Mouse (Mus musculus): Measurements from ENCODE around the gene Abcd3. TPM values are rescaled to one million over a fixed set of nuclear protein-coding genes. Genes with fewer than 3 reads are reported as not detected.
"Not testable (repeated sequence)": the region's sequence is repeated elsewhere in the genome, so short reads cannot be mapped to it uniquely, and the experiment has no call there.

The Abcd3 gene
- total and polyA plus RNA-seq, 2 experiments from 2014 or later: 43.5 to 65.9 TPM

DNA sequence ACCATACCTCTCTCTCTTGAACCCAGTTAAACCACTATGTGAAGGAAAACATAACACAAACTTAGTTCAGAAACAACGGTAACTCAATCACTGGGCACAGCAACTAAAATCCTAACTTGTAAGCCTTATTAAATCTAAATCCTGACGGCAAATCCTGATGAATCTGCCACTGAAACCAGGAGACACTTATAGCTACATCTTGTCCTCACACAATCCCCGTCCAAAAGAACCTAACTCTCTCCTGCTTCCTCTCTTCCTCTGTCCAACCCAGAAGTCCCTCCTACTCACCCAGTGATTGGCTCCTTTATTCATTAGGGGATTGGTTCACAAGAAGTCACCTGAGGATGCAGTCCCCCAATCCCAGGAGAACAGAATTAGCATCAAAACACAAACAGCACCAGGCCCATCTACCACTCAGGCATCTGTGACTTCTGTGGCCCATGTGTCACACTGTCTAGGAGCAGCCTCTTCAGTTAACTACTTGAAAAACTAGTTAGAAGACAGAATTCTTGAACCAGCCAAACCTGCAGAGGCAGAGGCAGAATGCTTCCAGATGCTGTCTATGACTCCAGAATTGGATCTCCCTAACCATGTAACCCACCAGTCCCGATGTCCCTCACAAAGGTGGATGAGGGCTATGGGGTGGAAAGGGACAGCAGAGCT is 73.8 kb downstream of the Abcd3 start:
- not testable (repeated sequence) for H3K9me3 ChIP-seq (replicated peaks; ENCODE audit: control insufficient read depth, low read length); H3K27ac ChIP-seq (ENCODE audit: low read depth); H3K36me3 ChIP-seq (replicated peaks; ENCODE audit: control insufficient read depth, insufficient read depth, low read length); DNase-seq (ENCODE audit: low spot score); H3K4me2 ChIP-seq (ENCODE audit: low read depth, low read length); H3K4me3 ChIP-seq (ENCODE audit: low read depth, low read length); H3K27me3 ChIP-seq (ENCODE audit: control insufficient read depth, insufficient read depth, low read length); H3K9ac ChIP-seq (replicated peaks; ENCODE audit: low read depth, low read length); ATAC-seq (ENCODE audit: insufficient read depth, low read depth)
- peaks cover 11% of the 10 kb centered on the region for H3K4me1 ChIP-seq (ENCODE audit: control insufficient read depth, insufficient read depth)
- WGBS: 87% methylated on average over 4 of the region's 4 CpGs

DNA sequence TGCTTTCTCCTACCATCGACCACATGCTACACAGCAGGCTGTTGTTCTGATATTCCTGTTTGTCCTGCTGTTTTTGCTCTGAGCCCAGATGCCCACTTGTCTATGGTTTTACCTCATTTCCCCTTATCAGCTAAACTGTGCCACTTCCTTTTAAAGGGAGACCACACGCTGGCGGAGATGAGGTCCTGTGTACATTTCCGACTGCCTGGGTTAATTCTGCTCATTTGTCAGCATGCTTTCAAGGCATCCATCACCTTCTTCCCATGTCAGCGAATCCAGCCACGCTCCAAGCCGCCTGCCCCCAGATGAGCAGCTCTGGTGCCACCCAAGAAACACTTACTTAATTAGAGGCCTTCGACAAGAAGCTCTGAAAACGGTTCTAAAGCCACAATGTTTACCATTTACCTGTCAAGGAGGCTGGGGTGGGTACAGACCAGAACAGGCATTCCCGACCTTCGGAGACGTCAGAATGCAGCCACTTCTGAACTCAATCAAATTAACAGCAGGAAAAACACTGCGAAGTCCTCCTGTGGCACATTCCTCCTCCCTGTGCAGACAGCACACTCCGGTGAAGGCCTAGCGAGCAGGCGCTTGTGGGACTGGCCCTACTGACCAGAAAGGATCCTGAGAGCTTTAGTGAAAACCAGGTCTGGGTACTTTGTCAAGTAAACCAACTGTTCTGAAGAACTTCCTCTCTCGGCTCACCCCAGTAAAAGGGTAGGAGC is 75.5 kb downstream of the Abcd3 start:
- Histone ChIP-seq H3K9me3 (replicated peaks; ENCODE audit: control insufficient read depth, low read length) (no peaks in the 10 kb centered on the region), H3K4me1 (ENCODE audit: control insufficient read depth, insufficient read depth) (peaks cover 15% of the 10 kb centered on the region), H3K27ac (ENCODE audit: low read depth) (peak overlapping the region; percentile 30; the same call in 1 of the 2 replicates), H3K4me3 (ENCODE audit: low read depth, low read length) (no peak overlapping the region), H3K36me3 (replicated peaks; ENCODE audit: control insufficient read depth, insufficient read depth, low read length) (no peaks in the 10 kb centered on the region), H3K9ac (replicated peaks; ENCODE audit: low read depth, low read length) (no peak overlapping the region), H3K4me2 (ENCODE audit: low read depth, low read length) (no peak overlapping the region), H3K27me3 (ENCODE audit: control insufficient read depth, insufficient read depth, low read length) (no peaks in the 10 kb centered on the region)
- no peak for ATAC-seq (ENCODE audit: insufficient read depth, low read depth)
- 41% methylated on average over 17 of the region's 17 CpGs for WGBS
- DNase-seq (ENCODE audit: low spot score): peak; percentile 28
- TF ChIP-seq CTCF (IDR thresholded peaks at IDR 0.05; ENCODE audit: low read depth) (no peak), EP300 (IDR thresholded peaks at IDR 0.05; ENCODE audit: low read depth) (no peak)

DNA sequence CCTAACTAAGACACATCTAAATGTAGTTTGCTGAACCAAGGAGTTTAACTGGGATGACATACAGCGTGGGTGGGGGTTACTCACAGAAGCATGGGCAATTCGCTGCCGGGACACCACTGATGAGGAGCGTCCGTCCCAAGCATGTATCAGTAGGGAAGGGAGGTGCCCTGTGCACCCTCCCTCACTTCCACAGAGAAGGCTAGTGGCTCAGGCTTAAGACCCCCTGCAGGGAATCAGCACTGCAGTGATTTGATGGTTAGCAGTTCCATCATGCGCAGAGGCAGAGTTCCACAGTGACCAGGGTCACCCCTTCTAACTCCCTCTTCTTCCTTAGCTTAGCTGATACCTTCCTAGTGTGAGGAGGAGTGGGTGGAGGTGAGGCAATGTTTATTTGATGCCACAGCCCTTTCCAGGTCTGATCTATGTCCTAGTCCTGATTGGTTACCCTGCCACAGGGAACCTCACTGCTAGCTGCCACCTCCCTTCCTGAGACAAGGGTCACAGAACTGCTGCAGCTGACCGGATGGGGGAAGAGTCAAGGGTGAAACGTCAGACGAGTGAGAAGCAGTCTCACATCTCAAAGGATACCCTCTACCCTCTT is 76.3 kb downstream of the Abcd3 start:
- Histone ChIP-seq H3K27ac (ENCODE audit: low read depth) (no peak overlapping the region), H3K4me1 (ENCODE audit: control insufficient read depth, insufficient read depth) (peaks cover 15% of the 10 kb centered on the region), H3K36me3 (replicated peaks; ENCODE audit: control insufficient read depth, insufficient read depth, low read length) (0 out of 2 replicates have a peak, but pooled peaks cover 7% of the 10 kb centered on the region), H3K9me3 (replicated peaks; ENCODE audit: control insufficient read depth, low read length) (no peaks in the 10 kb centered on the region), H3K27me3 (ENCODE audit: control insufficient read depth, insufficient read depth, low read length) (no peaks in the 10 kb centered on the region), H3K4me3 (ENCODE audit: low read depth, low read length) (no peak overlapping the region), H3K9ac (replicated peaks; ENCODE audit: low read depth, low read length) (no peak overlapping the region), H3K4me2 (ENCODE audit: low read depth, low read length) (no peak overlapping the region)
- 76% methylated on average over 9 of the region's 9 CpGs for WGBS
- ATAC-seq (ENCODE audit: insufficient read depth, low read depth) (no peak), DNase-seq (ENCODE audit: low spot score) (no peak)
- TF ChIP-seq EP300 (IDR thresholded peaks at IDR 0.05; ENCODE audit: low read depth) (no peak), CTCF (IDR thresholded peaks at IDR 0.05; ENCODE audit: low read depth) (no peak)

DNA sequence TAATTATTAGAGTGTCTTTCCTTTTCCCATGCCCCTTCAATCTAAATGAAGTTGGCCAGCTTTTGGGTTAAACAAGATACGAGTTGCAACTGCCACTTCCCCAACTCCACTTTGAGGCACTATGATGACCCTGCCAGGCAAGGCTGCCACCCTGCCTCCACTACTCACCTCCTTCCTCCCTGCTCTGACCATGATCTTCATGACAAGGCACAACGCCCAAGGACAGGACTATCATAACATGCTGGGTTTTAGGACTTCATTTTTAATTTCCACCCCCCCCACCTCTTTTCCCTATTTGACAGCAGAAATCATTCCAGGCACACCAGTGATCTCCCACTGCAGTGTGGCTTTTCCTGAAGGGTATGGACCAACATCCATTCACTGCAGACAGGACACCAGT is 77.2 kb downstream of the Abcd3 start:
- WGBS: 61% methylated on average over 2 of the region's 2 CpGs
- H3K4me1 ChIP-seq (ENCODE audit: control insufficient read depth, insufficient read depth): peaks cover 15% of the 10 kb centered on the region
- no peak for TF ChIP-seq CTCF (IDR thresholded peaks at IDR 0.05; ENCODE audit: low read depth)
- TF ChIP-seq EP300 (IDR thresholded peaks at IDR 0.05; ENCODE audit: low read depth): no peak
- no peak overlapping the region for H3K27ac ChIP-seq (ENCODE audit: low read depth)
- no peaks in the 10 kb centered on the region for H3K27me3 ChIP-seq (ENCODE audit: control insufficient read depth, insufficient read depth, low read length)
- 0 out of 2 replicates have a peak, but pooled peaks cover 12% of the 10 kb centered on the region for H3K36me3 ChIP-seq (replicated peaks; ENCODE audit: control insufficient read depth, insufficient read depth, low read length)
- DNase-seq (ENCODE audit: low spot score) (no peak), ATAC-seq (ENCODE audit: insufficient read depth, low read depth) (no peak)
- no peaks in the 10 kb centered on the region for H3K9me3 ChIP-seq (replicated peaks; ENCODE audit: control insufficient read depth, low read length)
- H3K4me2 ChIP-seq (ENCODE audit: low read depth, low read length): no peak overlapping the region
- H3K4me3 ChIP-seq (ENCODE audit: low read depth, low read length): no peak overlapping the region
- no peak overlapping the region for H3K9ac ChIP-seq (replicated peaks; ENCODE audit: low read depth, low read length)

DNA sequence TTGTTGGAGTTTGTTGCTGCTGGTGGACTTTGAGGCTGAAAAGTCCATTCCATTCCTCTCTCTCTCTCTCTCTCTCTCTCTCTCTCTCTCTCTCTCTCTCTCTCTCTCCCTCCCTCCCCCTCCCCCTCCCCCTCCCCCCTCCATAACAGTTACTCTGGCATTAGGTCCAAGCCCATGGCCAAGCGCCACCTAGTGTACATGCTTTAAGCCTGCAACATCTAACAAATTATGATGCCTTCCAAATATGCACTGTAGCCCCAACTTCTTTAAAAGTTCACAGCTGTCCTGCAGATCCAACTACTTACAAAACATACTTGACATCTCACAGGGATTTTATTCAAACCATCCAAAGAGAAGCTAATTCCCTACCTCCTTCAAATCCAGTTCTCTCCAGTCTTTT is 77.6 kb downstream of the Abcd3 start:
- H3K36me3 ChIP-seq (replicated peaks; ENCODE audit: control insufficient read depth, insufficient read depth, low read length): peaks cover 16% of the 10 kb centered on the region; the same call in 1 of the 2 replicates
- ATAC-seq (ENCODE audit: insufficient read depth, low read depth) (no peak), DNase-seq (ENCODE audit: low spot score) (peak; percentile 58)
- TF ChIP-seq EP300 (IDR thresholded peaks at IDR 0.05; ENCODE audit: low read depth): no peak
- peak; percentile 70 for TF ChIP-seq CTCF (IDR thresholded peaks at IDR 0.05; ENCODE audit: low read depth)
- H3K27me3 ChIP-seq (ENCODE audit: control insufficient read depth, insufficient read depth, low read length): no peaks in the 10 kb centered on the region
- H3K4me1 ChIP-seq (ENCODE audit: control insufficient read depth, insufficient read depth): peaks cover 15% of the 10 kb centered on the region
- H3K4me2 ChIP-seq (ENCODE audit: low read depth, low read length): no peak overlapping the region
- peak overlapping the region; percentile 96 for H3K27ac ChIP-seq (ENCODE audit: low read depth)
- H3K4me3 ChIP-seq (ENCODE audit: low read depth, low read length): no peak overlapping the region
- no peaks in the 10 kb centered on the region for H3K9me3 ChIP-seq (replicated peaks; ENCODE audit: control insufficient read depth, low read length)
- H3K9ac ChIP-seq (replicated peaks; ENCODE audit: low read depth, low read length): no peak overlapping the region
- 20% methylated on average over 1 of the region's 1 CpGs for WGBS
